Mouse (Mus musculus): ENCODE results near the gene Celf3.

Celf3 gene

DNA sequence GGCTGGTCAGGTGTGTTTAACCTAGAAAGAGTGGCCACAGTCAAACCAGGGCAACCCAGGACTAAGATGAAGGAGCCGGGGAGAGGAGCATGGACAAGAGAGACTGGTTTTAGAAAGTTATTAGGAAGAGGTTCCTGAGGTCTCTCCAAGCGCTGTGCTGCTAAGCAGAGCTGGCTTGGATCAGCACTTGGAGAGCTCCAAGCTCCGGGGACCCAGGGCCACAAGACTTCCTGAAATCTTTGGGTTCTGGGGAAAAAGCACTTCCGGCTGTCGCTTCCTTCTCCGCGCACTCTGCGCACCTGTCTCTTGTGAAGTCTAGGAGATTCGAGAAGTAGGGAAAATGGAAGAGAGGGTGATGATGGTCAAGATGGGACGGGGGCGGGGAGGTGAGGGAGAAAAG, 1.5 kb downstream of the Celf3 start:
- WGBS = 16% methylated on average over 11 of the region's 11 CpGs

DNA sequence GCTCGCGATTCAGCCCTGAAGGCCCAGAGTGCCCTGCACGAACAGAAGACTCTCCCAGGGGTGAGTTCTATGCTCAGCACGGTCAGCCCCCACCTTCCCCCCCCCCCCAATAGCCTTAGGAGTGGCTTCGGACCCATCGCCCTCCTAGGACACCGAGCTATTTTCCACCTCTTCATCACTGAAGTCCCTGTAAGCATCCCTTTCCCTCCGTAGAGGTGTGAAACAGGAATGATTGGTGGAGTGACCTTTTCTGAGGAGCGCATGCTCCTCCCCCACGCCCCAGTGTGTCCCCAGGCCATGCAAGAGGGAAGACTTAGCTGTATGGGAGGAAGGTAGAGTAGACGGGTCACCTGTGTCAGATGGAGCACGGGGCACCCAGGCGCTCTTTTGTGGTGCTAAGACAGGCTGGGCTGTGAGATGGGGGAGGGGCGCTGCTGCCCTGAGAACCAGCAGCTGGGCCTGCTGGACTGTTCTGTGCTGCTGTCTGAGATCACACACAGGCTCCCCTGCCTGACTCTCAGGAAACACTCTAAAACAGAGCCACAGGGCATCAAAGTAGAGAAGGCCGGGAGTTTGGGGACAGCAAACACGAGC, 2.3 kb downstream of the Celf3 start, which contains the start of gene Riiad1:
Gene Riiad1, minus strand, starts transcription at position 51 of the 594 bp plus-strand sequence.
- WGBS = 19% methylated on average over 16 of the region's 16 CpGs

DNA sequence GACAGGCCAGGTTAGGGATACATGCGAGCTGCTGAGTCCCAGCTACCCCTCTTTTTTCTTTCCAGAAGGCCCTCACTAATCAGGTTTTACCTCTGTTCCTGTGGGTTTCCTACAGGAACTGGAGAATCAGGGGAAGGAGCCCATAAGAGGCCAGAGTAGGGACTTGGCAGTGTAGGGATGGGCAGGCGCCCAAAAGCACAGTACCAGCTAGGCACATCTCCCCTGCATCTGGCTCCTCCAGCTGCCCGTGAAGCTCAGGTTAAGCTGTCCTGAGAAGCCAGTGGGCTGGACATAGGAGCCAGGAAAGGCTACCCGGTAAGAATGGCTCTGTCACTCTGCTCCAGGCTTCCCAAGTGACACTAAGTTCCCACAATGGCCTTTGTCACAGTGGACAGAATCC, 3.3 kb downstream of the Celf3 start:
- 40% methylated on average over 4 of the region's 4 CpGs for WGBS

DNA sequence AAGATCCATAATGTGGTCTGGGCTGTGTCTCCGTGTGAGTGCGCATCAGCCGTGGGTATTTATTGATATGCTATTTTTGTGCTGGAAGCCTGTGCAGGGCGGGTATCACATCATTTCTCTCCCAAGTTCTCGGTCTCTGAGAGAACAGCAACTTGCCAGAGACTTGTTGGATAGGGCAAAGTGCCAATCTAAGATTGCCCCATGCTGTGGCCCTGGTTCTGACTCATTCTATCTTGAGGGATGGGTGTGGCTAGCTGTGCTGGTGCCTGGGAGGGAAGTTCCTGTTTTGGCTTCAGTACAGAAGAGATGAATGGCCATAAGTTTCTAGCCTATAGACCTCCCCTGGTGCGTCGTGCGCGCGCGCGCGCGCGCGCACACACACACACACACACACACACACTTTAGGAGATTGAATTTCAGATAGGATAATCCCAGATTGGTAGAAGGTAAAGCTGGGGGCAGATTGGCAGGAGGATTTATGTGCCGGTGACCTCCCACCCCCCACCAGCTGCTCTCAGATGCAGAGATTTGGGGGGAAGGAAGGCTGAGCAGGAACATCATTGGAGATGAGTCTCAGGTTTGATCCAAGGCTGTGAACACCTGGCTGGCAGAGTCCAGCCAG, 4.8 kb downstream of the Celf3 start:
- 59% methylated on average over 17 of the region's 17 CpGs for WGBS

DNA sequence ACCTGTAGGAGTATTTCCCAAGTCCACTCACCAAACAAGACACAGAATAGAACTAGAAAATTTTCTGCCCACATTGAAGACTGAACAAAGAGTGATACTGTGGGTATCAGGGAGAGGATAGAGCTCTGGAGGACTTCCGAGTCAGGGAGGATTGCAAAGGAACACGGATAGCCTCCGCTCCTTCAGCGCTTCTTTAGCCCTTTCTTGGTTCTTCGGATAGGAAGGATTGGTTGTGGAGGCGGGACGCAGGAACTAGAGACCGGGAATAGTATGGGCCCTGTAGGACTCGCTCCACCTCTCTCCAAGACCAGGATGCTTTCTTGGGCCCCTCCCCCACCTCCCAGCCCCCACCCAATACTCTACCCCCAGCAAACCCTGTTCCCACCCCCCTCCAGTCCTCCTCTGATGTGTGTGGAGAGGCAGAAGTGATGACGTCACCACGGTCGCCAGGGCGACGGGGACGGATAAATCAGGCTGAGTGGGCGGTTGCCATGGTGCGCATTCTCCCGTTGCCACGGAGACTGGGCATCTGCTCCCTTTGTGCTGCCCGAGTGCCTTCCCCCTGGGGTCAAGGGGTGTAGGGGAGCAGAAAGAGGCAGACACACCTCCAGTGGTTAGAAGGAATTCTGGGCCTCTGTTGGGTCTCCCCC, 5.8 kb downstream of the Celf3 start:
- 13% methylated on average over 20 of the region's 20 CpGs for WGBS

DNA sequence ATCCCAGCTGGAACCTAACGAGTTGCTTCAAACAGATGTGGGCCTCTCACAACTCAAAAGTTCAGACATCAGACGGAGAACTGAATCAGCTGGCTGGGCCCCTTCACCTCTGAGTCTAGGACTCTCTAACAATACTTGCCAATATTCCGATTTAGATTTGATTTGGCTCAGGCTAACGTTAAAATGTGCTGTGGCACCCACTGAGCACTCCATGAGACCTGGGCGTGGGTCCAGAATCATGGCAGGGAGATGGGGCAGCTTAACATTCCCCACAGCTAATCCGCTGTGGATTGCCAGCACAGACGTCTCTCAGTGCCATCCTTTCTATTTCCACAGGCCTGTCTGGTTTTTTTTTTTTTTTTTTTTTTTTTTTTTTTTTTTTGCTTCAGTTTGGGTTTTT, 7.8 kb downstream of the Celf3 start:
- 24% methylated on average over 7 of the region's 7 CpGs for WGBS

DNA sequence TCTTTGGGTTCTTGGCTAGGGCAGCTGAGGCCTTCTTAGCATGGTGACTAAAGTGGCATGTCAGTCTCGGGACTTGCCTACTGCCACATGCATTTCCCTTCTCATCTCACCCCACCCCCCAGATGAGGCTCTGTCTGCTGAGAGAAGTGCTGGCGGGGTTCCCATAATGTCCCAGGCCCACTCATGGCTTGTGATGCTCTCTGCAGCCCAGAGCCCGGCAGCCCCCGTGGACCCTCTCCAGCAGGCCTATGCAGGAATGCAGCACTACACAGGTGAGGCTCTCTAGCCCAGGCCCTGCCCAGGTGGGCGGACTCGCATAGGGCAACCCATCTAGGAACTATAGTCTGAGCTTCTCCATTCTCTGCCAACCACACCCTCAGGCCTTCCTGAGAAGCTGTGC, 9.5 kb downstream of the Celf3 start:
- 48% methylated on average over 6 of the region's 6 CpGs for WGBS

DNA sequence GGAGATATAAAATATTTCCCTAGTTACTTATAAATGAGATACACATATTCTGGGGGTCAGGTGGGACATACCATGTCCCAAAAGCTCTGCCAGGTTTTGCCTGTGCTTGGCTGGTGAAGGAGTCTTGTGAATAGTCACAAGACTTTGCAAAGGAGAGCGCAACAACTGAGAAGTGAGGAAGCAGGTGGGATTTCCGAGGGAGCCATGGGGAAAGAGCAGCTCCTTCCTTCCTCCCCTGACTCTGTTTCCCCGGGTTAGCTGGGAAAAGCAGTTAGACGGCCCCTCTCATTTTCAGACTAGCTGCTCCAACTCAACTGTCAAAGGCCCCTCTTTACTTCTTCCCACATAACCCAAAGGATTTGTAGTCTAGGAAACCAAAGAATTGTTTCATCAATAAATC, 19.1 kb downstream of the Celf3 start:
- 91% methylated on average over 4 of the region's 4 CpGs for WGBS

DNA sequence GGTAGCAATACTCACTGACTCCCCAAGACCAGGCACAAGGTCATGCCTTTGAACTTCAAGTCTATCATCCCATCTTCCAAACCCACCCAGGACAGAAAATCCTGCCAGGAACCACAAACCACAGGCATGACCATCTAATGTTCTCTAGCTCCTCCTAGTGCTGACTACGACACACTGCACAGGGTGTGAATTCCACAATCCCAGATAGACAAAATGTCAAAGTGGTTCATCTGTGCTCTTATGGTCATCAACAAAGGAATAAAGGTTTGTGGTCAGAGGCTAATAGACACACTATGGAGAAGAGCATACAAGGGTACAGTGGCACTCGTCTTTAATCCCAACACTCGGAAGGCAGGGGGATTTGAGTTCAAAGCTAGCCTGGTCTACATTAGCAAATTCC, 24.1 kb downstream of the Celf3 start:
- 78% methylated on average over 3 of the region's 3 CpGs for WGBS

DNA sequence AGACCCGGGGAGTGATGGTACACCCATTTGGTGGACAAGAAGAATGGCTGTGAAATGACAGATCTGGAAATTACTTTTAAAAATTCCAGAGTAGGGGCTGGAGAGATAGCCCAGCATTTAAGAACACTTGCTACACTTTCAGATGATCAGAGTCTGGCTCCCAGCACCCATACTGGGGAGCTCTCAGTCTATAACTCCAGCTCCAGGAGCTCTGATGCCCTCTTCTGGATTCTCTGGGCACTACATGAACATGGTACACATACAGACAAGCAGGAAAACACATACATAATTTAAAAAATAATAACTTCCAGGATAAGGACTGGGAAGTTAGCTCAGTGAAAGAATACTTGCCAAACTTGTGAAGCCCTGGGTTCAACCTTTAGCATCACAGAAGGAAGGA, 28.6 kb downstream of the Celf3 start:
- WGBS = 96% methylated on average over 1 of the region's 1 CpGs

DNA sequence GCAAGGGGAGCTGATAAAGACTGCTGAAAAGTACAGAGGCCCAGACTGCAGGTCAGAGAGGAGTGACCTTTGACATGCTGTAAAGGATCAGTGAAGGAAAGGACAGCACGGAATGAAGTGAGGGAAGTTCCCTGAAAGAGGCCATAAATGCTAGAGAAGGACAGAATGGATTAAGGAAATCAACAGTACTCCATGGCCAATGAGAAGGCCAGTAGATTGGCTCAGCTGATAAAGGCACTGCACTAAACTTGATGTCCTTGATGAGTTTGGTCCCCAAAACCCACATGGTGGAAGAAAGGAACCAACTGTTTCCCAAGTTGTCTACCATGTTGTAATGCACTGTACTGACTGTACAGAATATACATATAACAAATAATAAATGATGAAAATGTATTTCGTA, 48.6 kb downstream of the Celf3 start:
- WGBS = 98% methylated on average over 2 of the region's 2 CpGs

DNA sequence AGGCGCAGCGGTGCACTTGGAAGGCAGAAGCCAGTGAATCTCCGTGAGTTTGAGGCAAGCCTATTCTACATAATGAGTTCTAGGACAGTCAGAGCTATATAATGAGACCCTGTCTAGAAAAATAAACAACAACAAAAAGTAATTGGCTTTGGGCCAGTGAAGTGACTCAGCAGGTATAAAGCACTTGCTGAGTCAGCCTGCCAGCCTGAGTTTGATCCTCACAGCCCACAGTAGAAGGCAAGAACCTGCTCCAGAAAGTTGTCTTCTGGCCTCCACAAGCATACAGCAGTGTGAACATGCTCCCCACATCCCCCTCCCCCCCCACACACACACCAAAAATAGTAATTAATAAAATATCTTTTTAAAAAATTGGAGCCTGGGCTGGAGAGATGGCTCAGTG, 59.1 kb downstream of the Celf3 start:
- 78% methylated on average over 3 of the region's 3 CpGs for WGBS
